Mouse (Mus musculus) heart, adult 2 months (tissue): ENCODE measurements around the gene Fgfr2.

Experiments used
- CTCF ChIP-seq: fragments of 200-600 bp; IDR thresholded peaks from 2 replicates; pipeline ENCODE4 v1.8.1; 2022; ENCODE audit warnings: antibody characterized with exemption, mild to moderate bottlenecking, moderate library complexity
- EP300 ChIP-seq: fragments of 200-500 bp; IDR thresholded peaks from 2 replicates; pipeline ENCODE4 v1.6.1; 2011; ENCODE audit warnings: low read depth, low read length, control low read depth; ENCODE audit not compliant: insufficient read depth

DNA sequence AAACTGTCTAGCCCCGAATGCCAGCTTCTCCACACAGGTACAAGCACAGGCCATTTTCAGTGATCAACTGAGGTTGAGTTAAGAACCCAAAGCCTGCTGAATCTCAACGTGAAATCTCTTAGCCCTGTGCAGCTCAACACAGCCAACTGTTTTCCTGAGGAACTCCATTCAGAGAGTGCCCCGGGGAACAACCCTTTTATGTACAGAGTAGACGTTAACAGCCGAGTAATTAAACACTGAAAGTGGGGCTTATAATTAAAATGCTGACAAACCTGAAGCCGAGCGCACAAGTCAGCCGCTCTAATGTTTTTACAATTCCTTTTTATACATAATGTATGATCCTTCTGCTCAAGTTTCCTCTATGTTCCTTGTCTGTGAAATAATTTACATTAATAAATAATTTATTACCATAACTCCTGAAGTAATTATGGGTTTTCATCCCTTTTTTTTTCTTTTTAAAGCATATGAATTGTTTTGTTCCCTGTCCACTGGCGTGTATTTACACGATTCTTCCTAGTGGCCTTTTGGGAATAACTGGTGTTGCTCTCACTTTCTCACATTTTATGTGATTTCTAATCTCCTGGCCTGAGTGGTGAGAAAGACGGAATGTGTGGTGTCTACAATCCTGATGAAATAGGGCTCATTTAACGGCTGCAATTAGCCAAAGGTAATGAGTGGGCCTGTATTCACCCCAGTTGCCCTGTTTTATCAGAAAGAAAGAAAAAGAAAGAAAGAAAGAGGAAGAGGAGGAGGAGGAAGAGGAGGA is 355.7 kb downstream of the Fgfr2 start:
- TF ChIP-seq EP300 (no peak), CTCF (no peak)
